Mouse (Mus musculus) kidney, embryonic 14.5 days (tissue): ENCODE results near the gene Uck2. TPM values are rescaled to one million over a fixed set of nuclear protein-coding genes. Genes with fewer than 3 reads are reported as not detected.

Experiments
- ATAC-seq: fragments of 200-750 bp; cut with Nextera tagmentation; 2 replicates; pipeline ENCODE4 v1.8.0; 2017; ENCODE audit warnings: moderate number of reproducible peaks, mild to moderate bottlenecking, moderate TSS enrichment, moderate library complexity; ENCODE audit not compliant: low FRiP score, low TSS enrichment
- H3K27ac ChIP-seq: fragments of 300-500 bp; sonication (generic); 2 replicates; pipeline ENCODE4 v1.5.1; 2014; ENCODE audit warnings: low read depth, mild to moderate bottlenecking, low read length, moderate library complexity, mixed read lengths
- H3K27me3 ChIP-seq: fragments of 300-500 bp; sonication (generic); 2 replicates; pipeline ENCODE4 v1.6.1; 2014; ENCODE audit warnings: mild to moderate bottlenecking, low read length; ENCODE audit not compliant: control insufficient read depth, insufficient read depth
- H3K36me3 ChIP-seq: fragments of 300-500 bp; sonication (generic); 2 replicates; pipeline ENCODE4 v1.6.1; 2014; ENCODE audit warnings: low read length, mixed read lengths; ENCODE audit not compliant: control insufficient read depth, insufficient read depth
- H3K4me1 ChIP-seq: fragments of 300-500 bp; sonication (generic); 2 replicates; pipeline ENCODE4 v1.6.1; 2014; ENCODE audit warnings: low read length, mixed read lengths; ENCODE audit not compliant: control insufficient read depth, insufficient read depth
- H3K4me2 ChIP-seq: fragments of 300-500 bp; sonication (generic); replicated peaks from 2 replicates; pipeline ENCODE4 v1.6.1; 2014; ENCODE audit warnings: low read depth, mild to moderate bottlenecking, low read length
- H3K4me3 ChIP-seq: fragments of 300-500 bp; sonication (generic); 2 replicates; pipeline ENCODE4 v1.5.1; 2014; ENCODE audit warnings: mild to moderate bottlenecking, low read length
- H3K9ac ChIP-seq: fragments of 300-500 bp; sonication (generic); 2 replicates; pipeline ENCODE4 v1.6.1; 2014; ENCODE audit warnings: low read depth, mild to moderate bottlenecking, low read length, moderate library complexity
- H3K9me3 ChIP-seq: fragments of 300-500 bp; sonication (generic); 2 replicates; pipeline ENCODE4 v1.6.1; 2016; ENCODE audit warnings: low read length; ENCODE audit not compliant: control insufficient read depth
- WGBS: fragments of 180-500 bp; shearing (Covaris S2); extraction: QIAGEN DNeasy Blood & Tissue Kit; methylation state at CpG from one replicate; pipeline ENCODE4 v1.1.7; 2014; 5-methylcytosine and 5-hydroxymethylcytosine counted together
- polyA plus RNA-seq: library from polyadenylated mRNA; unstranded; fragments of >200 nt; fragmentation: Nextera tagmentation; extraction: Ambion mirVana; gene quantifications from 2 replicates; pipeline ENCODE4 v1.2.1, GENCODE M21; 2014

The Uck2 gene
- polyA plus RNA-seq, 1 experiment from 2014 or later: 103 TPM

DNA sequence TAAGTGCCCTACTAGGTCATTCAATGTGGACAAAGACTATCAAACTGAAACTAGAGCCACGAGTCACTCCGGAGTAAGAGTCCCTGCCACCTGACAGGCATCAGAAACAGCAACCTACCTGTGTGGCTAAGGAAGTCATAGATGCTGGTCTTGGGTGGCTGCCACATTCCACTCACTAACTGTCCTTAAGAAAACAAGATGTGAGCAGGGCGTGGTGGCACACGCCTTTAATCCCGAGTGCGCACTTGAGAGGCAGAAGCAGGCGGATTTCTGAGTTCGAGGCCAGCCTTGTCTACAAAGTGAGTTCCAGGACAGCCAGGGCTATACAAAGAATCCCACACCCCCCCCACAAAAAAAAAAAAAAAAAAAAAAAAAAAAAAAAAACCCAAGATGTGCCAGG lies 35.2 kb downstream of the Uck2 start:
- Histone ChIP-seq H3K9me3 (no peaks in the 10 kb centered on the region), H3K36me3 (no peaks in the 10 kb centered on the region), H3K27me3 (no peaks in the 10 kb centered on the region), H3K4me3 (no peak overlapping the region), H3K27ac (no peak overlapping the region), H3K4me2 (no peak overlapping the region), H3K4me1 (peaks cover 27% of the 10 kb centered on the region), H3K9ac (no peak overlapping the region)
- ATAC-seq: no peak
- WGBS: 84% methylated on average over 8 of the region's 8 CpGs

DNA sequence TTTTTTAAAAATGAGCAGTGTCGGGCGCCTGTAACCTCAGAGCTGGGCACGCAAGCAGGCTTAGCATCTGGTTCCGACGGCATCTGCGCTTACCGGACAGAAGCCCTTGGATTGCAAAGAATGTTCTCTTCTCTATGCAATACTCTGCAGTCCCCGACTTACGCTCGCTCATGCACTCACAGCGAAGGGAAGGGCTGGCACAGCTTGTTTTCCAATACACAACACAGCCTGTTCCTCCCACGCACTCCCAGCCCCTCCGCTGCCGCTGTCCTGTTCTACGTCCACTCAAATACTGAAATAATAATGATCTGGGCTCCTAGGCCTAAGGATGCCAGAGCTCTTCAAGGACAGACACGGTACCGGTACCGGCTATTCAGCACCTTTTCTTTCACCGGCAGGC lies 35.9 kb downstream of the Uck2 start:
- Histone ChIP-seq H3K9me3 (no peaks in the 10 kb centered on the region), H3K27me3 (no peaks in the 10 kb centered on the region), H3K4me2 (no peak overlapping the region), H3K36me3 (no peaks in the 10 kb centered on the region), H3K4me3 (no peak overlapping the region), H3K27ac (no peak overlapping the region), H3K4me1 (peaks cover 24% of the 10 kb centered on the region), H3K9ac (no peak overlapping the region)
- no peak for ATAC-seq
- 65% methylated on average over 19 of the region's 19 CpGs for WGBS

DNA sequence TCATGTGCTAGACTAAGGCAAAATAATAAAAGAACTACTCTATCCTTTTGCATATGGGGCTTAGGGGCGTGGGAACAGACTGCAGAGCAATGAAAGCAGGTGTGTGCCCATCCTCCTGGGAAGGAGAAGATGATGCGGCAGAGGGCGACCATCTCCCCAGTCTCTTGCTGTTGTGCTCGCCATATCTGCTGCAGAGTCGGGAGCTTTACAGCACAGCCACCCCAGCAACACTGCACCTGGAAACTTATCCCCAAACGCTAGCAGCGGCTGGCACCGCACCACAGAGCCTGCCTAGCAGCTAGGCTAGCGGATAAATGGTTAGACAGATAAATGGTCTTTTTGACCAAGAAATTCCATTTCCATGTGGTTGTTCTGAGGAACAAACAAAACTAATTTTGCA lies 37.2 kb downstream of the Uck2 start:
- no peak for ATAC-seq
- Histone ChIP-seq H3K9me3 (no peaks in the 10 kb centered on the region), H3K4me1 (peaks cover 28% of the 10 kb centered on the region), H3K27me3 (no peaks in the 10 kb centered on the region), H3K4me2 (no peak overlapping the region), H3K4me3 (no peak overlapping the region), H3K9ac (no peak overlapping the region), H3K27ac (no peak overlapping the region), H3K36me3 (no peaks in the 10 kb centered on the region)
- 86% methylated on average over 9 of the region's 9 CpGs for WGBS

DNA sequence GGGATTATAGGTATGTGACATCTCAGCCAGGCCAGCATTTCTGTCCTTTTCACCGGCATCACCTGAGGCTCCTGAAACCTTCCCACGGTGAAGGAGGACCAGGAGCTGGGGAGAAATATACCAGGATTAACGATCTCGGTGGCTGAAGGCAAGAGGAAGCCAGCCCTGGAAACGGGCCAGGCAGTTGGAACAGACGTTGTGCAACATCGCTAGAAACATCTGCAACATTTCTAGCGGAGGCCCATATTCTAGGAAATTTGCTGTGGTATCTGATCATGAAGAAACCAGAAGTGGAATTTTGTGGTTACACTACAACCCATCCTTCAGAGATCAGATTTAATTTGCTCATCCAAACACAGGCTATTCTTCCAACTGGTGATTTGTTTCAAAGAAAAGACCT lies 38.1 kb downstream of the Uck2 start:
- peaks cover 36% of the 10 kb centered on the region for H3K4me1 ChIP-seq
- no peak overlapping the region for H3K4me3 ChIP-seq
- no peak for ATAC-seq
- no peak overlapping the region for H3K27ac ChIP-seq
- H3K4me2 ChIP-seq: no peak overlapping the region
- no peak overlapping the region for H3K9ac ChIP-seq
- no peaks in the 10 kb centered on the region for H3K9me3 ChIP-seq
- no peaks in the 10 kb centered on the region for H3K36me3 ChIP-seq
- no peaks in the 10 kb centered on the region for H3K27me3 ChIP-seq
- 43% methylated on average over 8 of the region's 8 CpGs for WGBS

DNA sequence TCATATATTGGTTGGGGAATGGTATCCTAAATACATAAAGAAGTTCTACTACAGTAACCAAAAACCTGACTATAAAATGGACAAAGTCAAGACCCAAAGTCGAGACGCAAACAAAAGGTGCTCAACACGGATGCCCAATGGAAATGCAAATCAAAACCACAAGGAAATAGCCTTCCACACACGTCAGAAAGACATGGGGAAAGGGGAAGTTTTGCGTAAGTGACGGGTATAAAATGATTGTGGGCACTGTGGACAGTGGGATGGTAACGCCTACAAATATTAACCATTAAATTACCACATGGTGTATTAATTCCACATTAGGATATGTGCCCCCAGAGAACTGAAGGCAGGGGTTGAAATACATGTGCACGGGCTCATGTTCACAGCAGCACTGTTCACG lies 38.8 kb downstream of the Uck2 start:
- Histone ChIP-seq H3K4me3 (no peak overlapping the region), H3K4me2 (no peak overlapping the region), H3K4me1 (peaks cover 38% of the 10 kb centered on the region), H3K9ac (no peak overlapping the region), H3K27me3 (no peaks in the 10 kb centered on the region), H3K27ac (no peak overlapping the region), H3K9me3 (no peaks in the 10 kb centered on the region), H3K36me3 (no peaks in the 10 kb centered on the region)
- no peak for ATAC-seq
- WGBS: 83% methylated on average over 9 of the region's 9 CpGs

DNA sequence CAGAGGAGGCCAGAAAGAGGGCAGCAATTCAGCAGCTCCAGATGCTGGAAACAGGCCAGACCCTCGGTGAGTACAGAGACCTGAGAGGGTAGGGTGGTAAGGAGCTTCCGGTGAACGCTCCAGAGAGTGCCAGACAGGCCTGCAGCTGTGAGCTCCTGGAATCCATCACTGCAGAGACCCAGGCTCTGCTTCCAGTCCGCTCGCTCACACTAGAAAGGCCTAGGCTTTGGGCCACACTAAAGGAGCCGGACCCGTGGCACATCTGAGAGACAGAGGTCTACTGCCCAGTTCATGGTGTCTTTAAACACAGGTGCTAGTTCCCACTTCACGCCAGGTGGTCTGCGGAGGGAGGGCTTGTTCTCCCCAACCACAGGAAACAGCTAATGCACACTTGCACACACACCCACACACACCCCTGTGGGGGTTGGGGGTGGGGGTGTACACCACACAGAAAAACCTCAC lies 39.9 kb downstream of the Uck2 start:
- no peaks in the 10 kb centered on the region for H3K27me3 ChIP-seq
- no peak overlapping the region for H3K9ac ChIP-seq
- no peak for ATAC-seq
- no peak overlapping the region for H3K27ac ChIP-seq
- no peaks in the 10 kb centered on the region for H3K9me3 ChIP-seq
- 65% methylated on average over 9 of the region's 9 CpGs for WGBS
- H3K4me2 ChIP-seq: no peak overlapping the region
- peaks cover 42% of the 10 kb centered on the region for H3K4me1 ChIP-seq
- no peaks in the 10 kb centered on the region for H3K36me3 ChIP-seq
- no peak overlapping the region for H3K4me3 ChIP-seq

DNA sequence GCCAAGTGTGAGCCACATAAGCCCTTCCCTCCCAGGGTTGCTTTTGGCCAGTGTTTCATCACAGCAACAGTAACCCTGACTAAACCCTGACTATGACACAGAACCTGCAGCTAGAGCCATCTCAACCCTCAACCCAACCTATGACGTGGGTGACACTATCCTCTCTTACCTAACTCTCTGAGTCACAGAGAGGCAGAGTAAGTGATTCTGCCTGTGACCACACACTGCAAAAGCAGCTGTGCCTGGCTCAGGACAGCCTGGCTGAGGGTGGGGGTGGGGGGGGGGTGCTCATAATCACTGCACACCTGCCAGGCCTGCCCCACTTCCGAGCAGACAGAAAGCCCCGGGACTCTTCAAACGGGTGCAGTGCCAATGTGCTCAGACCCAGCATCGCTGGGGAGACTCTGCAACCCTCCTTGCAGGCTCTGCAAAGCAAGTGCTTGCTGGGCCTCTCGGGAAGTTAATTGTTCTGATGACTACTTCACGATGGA lies 42.9 kb downstream of the Uck2 start:
- WGBS: 34% methylated on average over 7 of the region's 7 CpGs
- H3K4me2 ChIP-seq: no peak overlapping the region
- H3K4me3 ChIP-seq: no peak overlapping the region
- no peak for ATAC-seq
- H3K27ac ChIP-seq: no peak overlapping the region
- peaks cover 50% of the 10 kb centered on the region for H3K4me1 ChIP-seq
- no peaks in the 10 kb centered on the region for H3K36me3 ChIP-seq
- H3K27me3 ChIP-seq: no peaks in the 10 kb centered on the region
- no peaks in the 10 kb centered on the region for H3K9me3 ChIP-seq
- no peak overlapping the region for H3K9ac ChIP-seq

DNA sequence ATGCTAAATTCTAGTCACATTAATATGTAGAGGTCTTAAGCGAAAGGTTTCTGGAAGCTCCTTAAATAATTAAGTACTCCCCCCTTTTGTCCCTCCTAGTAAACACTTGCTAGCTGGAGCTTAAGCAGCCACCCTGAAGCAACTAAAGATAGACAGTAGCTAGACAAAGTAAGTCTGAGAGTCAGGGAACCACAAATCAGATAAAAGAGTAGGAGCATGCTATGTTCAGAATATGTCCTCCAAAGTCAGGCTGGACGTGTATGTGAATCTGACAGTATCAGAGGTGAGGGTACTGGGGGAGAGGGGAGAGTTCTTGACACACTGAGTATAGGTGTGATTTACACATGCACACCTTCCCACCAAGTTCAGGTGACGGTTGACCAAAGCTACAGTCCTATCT lies 43.6 kb downstream of the Uck2 start:
- peaks cover 43% of the 10 kb centered on the region for H3K4me1 ChIP-seq
- ATAC-seq: no peak
- WGBS: 85% methylated on average over 3 of the region's 3 CpGs

DNA sequence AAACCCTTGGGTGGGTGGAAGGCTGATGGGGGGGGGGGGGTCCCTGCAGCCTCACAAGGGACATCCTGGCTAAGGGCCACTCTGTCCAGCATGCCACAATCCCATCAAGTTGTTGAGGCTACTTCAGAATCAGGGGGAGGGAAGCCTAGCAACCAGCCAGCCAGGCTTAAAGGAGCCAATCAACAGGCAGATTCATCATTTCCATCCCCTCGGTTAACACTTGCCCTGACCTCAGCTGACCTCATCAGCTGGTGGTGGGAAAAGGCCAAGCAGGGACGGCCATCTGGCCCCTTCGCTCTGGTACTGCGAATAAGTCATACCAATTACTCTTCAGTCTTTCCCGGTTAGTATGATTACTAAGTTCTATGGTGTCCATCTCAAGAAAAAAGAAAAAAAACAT lies 44.8 kb downstream of the Uck2 start:
- Histone ChIP-seq H3K4me3 (no peak overlapping the region), H3K27me3 (no peaks in the 10 kb centered on the region), H3K4me1 (peaks cover 41% of the 10 kb centered on the region), H3K4me2 (no peak overlapping the region), H3K36me3 (peaks cover 10% of the 10 kb centered on the region), H3K27ac (no peak overlapping the region), H3K9ac (no peak overlapping the region), H3K9me3 (no peaks in the 10 kb centered on the region)
- WGBS: 34% methylated on average over 5 of the region's 5 CpGs
- ATAC-seq: no peak

More for the DNA sequence above, 43.6 kb downstream of the Uck2 start:
- no peak overlapping the region for H3K27ac ChIP-seq
- no peaks in the 10 kb centered on the region for H3K36me3 ChIP-seq
- no peak overlapping the region for H3K4me2 ChIP-seq
- H3K9me3 ChIP-seq: no peaks in the 10 kb centered on the region
- H3K9ac ChIP-seq: no peak overlapping the region
- H3K27me3 ChIP-seq: no peaks in the 10 kb centered on the region
- no peak overlapping the region for H3K4me3 ChIP-seq
